Mouse (Mus musculus) MN1 (cell line): Measurements from ENCODE around the gene Ccdc57.
"Not testable (repeated sequence)": the region's sequence is repeated elsewhere in the genome, so short reads cannot be mapped to it uniquely, and the experiment has no call there.

ENCODE experiments used
- DNase-seq: peaks from one replicate; pipeline ENCODE4 v3.0.0-alpha.2; 2016; ENCODE audit warnings: low spot score

Gene Ccdc57

GRCm38 (mm10) chr11:120903159-120903850 lies 29.4 kb downstream of the Ccdc57 start:
- no peak for DNase-seq

- DNase-seq: no peak
Observed at GRCm38 (mm10) chr11:120902487-120903142, 30.1 kb downstream of the Ccdc57 start.

GRCm38 (mm10) chr11:120901729-120902486 lies 30.8 kb downstream of the Ccdc57 start:
- no peak for DNase-seq

GRCm38 (mm10) chr11:120900276-120901244 lies 32.1 kb downstream of the Ccdc57 start:
- no peak for DNase-seq

GRCm38 (mm10) chr11:120898114-120898548 lies 34.5 kb downstream of the Ccdc57 start:
- DNase-seq: peak; percentile 20

- no peak for DNase-seq
Observed at GRCm38 (mm10) chr11:120895441-120895840, 37.2 kb downstream of the Ccdc57 start.

GRCm38 (mm10) chr11:120894397-120894796 lies 38.3 kb downstream of the Ccdc57 start:
- DNase-seq: no peak

- DNase-seq: no peak
Observed at GRCm38 (mm10) chr11:120889216-120889615, 43.5 kb downstream of the Ccdc57 start.

GRCm38 (mm10) chr11:120888718-120889117 lies 44.0 kb downstream of the Ccdc57 start:
- no peak for DNase-seq

GRCm38 (mm10) chr11:120887502-120887901 lies 45.2 kb downstream of the Ccdc57 start:
- no peak for DNase-seq

- DNase-seq: no peak
Observed at GRCm38 (mm10) chr11:120886462-120886861, 46.2 kb downstream of the Ccdc57 start.

GRCm38 (mm10) chr11:120883601-120884000 lies 49.1 kb downstream of the Ccdc57 start:
- no peak for DNase-seq

GRCm38 (mm10) chr11:120882931-120883330 lies 49.7 kb downstream of the Ccdc57 start:
- DNase-seq: no peak

- DNase-seq: peak; percentile 63
Observed at GRCm38 (mm10) chr11:120873206-120873605, 59.5 kb downstream of the Ccdc57 start.

- DNase-seq: no peak
Observed at GRCm38 (mm10) chr11:120871521-120871920, 61.2 kb downstream of the Ccdc57 start.

GRCm38 (mm10) chr11:120865816-120866215 lies 66.9 kb downstream of the Ccdc57 start:
- DNase-seq: no peak

GRCm38 (mm10) chr11:120862819-120863218 lies 69.9 kb downstream of the Ccdc57 start:
- no peak for DNase-seq

GRCm38 (mm10) chr11:120855938-120856337 lies 76.7 kb downstream of the Ccdc57 start:
- not testable (repeated sequence) for DNase-seq

- no peak for DNase-seq
Observed at GRCm38 (mm10) chr11:120853788-120854187, 78.9 kb downstream of the Ccdc57 start.

- no peak for DNase-seq
Observed at GRCm38 (mm10) chr11:120853158-120853557, 79.5 kb downstream of the Ccdc57 start.

- no peak for DNase-seq
Observed at GRCm38 (mm10) chr11:120852083-120852935, 80.4 kb downstream of the Ccdc57 start.
